Mouse (Mus musculus): ENCODE measurements around the gene Rrn3.

GRCm38 (mm10) chr16:13750626-13751025 lies 29.9 kb upstream of the Rrn3 start:
- no peak for TF ChIP-seq CTCF (IDR thresholded peaks at IDR 0.05; ENCODE audit: extremely low read depth, insufficient read length, insufficient replicate concordance, low read depth, low read length)
- no peak for TF ChIP-seq POLR2A (IDR thresholded peaks at IDR 0.05; ENCODE audit: low read depth, low read length)
